Mouse (Mus musculus) spleen, postnatal 10 days (tissue): ENCODE results near the gene Dbndd2.

Experiments
- DNase-seq, 2 experiments: peaks; one replicate each; pipeline ENCODE4 v3.0.0; 2021 to 2022; ENCODE audit warnings: low spot score in 2 of 2

The Dbndd2 gene

GRCm38 (mm10) chr2:164540652-164541427, 54.9 kb downstream of the Dbndd2 start:
- no peak for DNase-seq

DNA sequence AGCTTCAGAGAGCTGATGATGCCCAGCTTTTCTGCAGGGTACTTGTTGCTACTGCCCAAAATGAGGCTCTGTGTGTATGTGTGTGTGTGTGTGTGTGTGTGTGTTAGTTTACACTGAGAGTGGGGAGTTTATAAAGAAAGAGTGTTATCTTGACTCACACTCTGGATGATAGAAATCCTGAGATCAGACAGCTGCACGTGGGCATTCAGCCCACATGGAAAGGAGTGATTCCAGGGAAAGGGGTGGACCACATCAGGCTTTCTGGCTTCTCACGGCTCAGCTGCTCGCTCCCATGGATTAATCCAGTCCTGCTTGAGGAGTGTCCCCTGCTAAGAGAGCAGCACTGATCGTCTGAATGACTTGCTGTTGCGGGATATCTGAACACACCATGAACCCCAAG, 56.2 kb downstream of the Dbndd2 start:
- no peak for DNase-seq

DNA sequence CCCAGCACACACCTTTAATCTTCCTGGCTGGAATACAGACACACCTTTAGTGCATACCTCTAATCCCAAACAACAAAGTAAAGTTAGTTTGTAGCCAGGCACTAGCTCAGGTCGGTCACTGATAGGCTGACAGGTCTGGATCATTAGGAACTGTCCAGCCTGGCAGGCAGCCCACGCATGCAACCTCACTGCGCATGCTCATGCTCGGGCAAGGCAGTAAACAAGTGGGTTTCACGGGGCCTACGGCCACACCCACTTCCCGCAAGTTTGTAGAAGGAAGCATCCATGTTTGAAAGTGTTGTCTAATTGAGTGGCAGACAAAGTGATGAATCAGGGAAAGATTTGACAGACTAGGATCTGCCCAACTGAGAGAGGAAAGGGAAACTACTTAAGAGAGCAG, 56.7 kb downstream of the Dbndd2 start:
- no peak for DNase-seq
